Mouse (Mus musculus): Measurements from ENCODE around the gene Vmo1.

DNA sequence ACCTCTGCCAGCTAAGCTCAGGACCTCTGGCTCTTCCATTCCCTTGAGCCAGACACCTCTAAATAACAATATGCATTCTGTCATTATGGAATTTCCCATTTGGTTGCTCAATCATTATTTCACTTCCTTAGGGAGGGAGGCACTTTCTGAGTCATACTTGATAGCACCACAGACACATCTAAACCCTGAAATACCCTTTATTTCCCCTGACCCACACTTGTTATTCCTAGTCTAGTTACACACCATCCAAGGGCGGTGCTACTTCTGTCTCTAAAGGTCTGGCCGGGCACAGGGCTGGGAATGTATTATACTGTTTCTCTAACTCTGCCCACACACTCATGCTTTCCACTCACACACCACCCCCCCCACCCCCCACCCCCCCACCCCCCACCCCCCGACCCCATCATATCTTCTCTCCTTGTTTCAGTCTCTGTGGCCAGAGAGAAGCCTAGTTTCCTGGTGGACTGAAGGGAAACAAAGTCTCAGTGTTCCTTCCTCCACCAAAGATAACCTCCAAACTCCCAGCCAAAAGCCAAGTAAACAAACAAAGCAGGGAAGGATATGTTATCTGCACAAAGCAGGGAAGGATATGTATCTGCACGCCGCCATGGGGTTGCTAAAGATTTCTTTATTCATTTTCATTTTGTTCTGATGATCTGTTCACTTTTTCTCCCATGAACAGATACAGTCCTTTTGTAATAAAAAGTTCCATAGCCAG lies 46.4 kb downstream of the Vmo1 start:
- no peak for TF ChIP-seq POLR2A (IDR thresholded peaks at IDR 0.05; ENCODE audit: borderline replicate concordance, control insufficient read depth, low read depth, low read length)
- TF ChIP-seq CTCF (IDR thresholded peaks at IDR 0.05; ENCODE audit: control insufficient read depth, insufficient read depth, low read length) = no peak
